Mouse (Mus musculus) layer of hippocampus, adult 9-11 months (tissue): ENCODE measurements at regions not wholly inside any gene's neighbourhood (a gene's known extent, or its start where the extent isn't known, plus 50 kb on each side); places are given as distances from the start of the nearest gene placed in this dataset.

Experiments used
- DNase-seq: peaks from one replicate; pipeline ENCODE4 v3.0.0; 2022

DNA sequence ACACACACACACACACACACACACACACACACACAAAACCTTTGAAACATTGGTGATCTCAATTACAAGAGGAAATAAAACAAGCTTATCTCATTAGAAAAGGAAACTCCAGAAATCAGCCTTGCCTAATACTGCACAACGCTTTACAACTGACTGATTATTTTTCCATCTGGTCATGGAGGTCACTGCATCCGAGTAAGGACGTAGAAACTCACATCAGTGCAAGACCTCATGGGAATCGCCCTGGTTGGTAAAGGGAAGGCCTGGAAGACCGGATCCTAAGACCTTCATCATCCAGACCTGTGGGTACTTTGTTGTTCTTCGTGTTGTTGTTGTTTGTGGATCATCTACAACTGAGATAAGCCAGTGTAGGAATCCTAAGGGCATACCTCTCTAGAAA is 77.8 kb upstream of the Sestd1 start:
- DNase-seq = no peak

DNA sequence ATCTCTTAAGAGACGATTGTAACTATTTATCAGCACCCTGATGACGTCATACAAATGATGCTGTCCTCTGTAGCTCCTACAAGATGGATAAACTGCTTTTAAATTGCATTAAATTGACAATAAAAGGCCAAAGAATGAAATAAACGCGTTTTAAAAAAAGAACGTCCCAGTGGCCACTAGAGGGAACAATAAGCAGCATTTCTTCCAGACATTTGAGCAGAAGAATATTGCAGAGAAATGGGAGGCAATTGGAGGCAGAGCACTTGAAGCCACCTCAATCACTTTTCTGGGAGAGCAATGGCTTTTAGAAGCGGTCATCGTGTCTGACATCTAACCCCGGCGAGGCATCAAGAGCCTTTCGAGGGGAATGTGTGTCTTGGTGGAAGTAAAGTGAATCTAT is 76.4 kb upstream of the Sestd1 start:
- DNase-seq = no peak

DNA sequence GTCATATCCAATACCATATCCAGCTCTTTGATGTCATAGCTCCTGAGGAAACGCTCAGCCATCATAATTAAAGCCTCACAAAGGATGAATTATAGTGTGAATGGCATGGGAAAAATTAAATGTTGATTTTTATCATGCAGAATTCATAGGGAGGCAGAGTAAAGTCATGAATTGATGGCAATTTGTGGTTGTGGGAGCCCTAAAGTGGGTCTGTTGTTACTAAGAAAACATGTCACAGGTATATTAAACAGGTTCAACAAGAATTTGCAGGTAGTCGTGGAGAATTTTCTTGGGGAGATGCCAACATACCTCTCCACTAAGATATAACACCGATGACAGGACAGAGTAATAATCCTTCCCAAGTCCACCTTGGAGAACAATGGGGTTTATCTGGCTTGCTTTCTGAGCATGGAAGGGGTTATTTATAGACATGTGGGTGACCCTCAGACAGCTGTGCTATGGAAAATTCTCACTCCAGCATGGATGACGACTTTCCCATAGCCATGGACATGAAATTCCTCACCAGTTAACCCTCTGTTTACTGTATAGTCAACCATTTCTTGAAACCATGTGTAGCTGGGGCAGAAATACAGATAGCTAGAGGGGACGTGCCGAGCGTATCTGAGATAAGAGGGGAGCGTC is 71.7 kb upstream of the Sestd1 start:
- DNase-seq = no peak

DNA sequence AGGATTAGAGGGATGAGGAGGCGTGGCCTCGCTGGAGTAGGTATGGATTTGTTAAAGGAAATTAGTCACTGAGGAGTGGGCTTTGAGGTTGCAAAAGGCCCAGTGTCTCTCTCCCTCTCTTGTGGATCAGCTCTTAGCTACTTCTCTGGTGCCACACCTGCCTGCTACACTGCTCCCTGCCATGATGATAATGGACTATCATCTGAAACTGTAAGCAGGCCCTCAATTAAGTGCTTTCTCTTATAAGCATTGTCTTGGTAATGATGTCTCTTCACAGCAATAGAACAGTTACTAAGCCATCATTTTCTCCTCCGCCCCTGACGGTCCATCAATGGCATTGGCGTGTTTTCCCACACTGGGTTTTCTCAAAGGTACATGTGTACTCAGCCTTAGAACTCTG is 66.6 kb upstream of the Sestd1 start:
- DNase-seq = no peak

DNA sequence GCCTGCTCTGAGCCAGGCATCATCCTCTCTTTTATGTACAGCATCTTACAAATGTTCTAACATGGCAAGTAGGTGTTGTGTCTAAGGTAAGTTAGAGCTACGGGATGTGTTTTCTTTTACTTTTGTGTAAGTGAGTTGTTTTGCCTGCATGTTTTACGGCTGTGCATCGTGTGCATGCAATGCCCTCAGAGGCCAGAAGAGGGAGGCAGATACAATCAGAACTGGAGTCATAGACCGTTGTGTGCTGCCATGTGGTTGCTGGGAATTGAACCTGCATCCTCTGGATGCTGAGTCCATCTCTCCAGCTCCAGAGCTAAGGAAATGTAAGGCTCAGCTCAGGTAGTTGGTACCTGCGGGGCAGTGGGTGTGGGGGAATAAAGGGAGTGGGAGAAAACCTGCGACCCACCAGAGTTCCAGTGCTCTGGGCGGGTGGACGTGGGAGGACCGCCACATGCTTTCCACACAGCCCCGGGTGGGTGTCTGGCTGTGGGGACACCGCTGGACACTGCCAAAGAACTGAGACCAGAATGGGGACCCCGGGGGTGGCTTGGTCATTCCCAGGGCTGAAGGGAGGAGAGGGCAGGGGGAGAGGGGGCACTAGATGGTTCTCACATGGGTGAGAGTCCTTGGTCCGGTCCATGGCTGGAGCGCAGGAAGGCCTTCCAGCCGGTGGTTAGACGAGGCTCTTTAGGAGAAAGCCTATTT is 63.5 kb upstream of the Sestd1 start:
- DNase-seq = no peak

DNA sequence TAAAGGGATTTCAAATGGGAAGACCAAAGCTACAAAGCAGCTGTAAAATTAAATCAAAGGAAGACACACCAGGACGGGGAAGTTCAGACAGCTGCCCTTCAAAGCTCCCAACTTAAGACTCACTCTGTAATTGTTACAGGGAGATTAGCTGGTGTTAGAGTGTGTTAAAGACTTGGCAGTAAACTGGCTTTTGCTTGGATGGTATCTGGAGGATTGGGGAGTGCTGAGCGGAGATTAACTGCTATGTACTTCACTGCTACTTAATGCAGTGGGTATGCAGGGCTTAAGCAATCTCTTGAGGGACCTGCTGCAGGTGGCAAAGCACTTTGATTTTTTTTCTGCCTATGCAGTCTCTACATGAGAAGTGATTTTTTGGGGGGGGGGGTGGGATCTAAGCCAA is 62.0 kb upstream of the Sestd1 start:
- DNase-seq = no peak

DNA sequence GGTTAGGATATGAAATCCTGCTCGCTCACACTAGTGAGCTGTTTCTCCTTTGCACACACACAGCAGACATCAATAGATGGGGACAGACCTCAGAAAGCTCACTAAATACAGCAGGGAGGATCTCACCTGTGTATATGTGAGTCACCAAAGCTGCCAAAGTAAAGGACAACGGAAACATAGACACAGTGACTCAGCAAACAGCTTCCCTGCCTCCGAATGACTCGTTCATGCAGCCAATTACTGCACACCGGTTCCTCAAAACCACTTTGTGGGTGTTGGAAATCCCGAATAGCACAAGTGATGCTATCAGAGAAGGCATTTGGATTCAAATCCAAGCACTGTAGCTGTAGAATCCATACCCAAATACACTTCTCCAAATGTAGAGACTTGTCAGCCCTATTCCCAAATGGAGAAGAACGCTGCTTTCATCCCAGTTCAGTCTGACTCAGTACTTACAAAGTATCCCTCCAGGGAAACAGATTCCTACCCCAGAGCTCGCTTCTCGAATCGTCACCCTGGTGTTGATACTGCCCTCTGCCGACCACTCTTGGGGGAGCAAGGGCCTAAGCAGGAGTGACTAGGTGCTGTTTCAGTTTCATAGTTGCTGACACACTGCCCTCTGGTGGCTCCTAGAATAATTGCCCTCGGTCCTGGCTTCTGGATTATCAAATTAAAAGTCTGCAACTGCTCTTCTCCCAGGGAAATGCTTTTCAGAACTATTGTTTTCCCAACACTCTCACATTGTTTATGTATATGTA is 61.4 kb upstream of the Sestd1 start:
- DNase-seq = peak; percentile 93

DNA sequence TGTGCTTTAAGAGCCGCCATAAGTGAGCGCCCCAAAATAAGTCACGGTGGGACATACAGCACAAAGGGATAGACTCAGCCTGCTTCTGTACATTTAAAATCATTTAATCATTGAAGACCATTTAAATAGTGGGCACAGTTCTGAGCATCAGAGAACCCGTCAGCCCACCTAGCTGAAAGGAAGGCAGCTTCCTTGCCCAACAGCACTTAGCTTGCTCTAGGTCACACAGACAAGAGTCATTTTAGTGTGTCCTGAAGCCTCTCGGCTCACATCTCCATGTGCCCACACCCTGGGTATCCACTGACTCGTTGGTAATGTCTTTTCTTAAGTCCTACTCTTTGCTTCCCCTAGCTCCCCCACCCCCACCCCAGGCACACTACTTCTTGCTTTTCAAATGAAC is 59.7 kb upstream of the Sestd1 start:
- DNase-seq = no peak

DNA sequence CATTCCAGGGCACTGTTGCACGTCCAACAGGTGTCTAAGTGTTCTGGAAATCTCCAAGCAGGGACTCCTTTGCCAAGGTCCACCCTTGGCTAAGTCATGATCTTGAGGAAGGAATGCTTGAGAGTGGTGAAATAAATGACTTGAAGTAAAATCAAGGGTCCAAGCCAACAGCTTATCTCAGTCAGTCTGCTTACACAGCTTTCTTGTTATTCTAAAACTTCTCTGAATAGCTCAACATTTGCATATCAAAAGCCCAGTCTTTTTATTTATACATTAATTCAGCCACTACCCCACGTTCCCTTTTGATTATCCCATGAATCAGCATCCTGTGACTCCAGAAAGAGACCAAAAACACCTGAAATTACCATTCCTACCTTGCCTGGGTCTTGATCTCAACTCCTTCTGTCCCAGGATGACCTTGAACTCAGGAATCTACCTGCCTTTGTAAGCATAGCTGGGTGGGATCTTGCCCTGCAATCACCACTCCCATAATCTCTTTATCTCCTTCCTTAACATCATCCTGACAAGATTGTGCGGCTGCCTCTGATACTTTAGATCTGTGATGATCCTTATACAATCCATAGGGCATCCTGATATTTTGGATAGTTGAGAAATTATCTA is 57.5 kb upstream of the Sestd1 start:
- no peak for DNase-seq

DNA sequence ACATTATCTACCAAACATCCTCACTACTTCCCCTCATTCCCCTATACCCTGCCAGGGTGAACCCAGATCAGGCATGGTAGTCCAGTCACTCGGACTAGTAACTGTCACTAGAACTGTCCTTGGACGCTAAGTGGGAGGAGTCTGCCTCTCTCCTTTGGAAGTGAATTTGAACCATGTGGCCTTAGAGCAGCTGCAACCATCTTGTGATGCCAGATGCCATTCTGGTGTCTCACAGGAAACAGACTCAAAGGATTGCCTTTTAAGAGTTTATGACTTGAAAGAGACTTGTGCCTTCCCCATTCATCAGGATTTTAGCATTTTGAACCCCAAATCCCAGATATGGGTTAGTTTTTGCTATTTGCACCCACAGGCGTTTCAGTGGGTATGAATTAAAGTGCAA is 56.9 kb upstream of the Sestd1 start:
- no peak for DNase-seq

DNA sequence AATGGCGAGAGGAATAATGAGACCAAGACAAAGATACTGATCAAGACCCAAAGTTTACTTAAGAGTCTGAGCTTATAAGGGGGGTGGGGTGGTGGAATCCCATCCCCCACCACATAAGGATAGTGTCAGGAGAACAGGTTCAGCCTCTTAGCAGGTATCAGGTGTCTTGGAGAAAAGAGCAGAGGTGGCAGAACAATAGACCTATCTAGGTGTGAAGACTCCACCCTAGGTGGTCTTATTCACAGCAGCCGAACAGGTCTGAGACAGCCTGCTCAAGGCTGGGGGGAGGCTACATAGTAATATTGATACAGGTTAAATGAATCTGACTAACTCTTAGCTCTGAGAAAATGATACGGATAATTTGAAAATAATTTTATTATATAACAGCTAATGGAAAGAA is 56.4 kb upstream of the Sestd1 start:
- no peak for DNase-seq

DNA sequence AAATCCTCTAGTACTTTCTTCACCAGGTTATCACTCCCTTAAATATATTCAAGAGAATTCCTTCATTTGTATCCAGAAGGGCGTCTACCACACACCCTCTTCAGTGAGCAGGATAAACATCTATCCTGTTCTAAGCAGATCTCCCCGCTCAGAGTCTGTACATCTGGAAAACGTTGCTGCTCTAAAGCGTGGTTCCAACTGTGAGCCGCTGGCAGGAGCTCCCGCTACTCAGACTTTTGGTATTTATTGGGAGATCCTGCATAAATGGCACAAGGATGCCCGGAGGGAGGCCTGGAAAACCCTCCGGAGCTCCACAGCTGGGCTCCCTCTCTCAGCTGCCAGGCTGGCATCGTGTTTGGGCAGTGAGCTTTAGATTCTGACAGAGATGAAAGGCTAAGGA is 54.3 kb upstream of the Sestd1 start:
- no peak for DNase-seq

DNA sequence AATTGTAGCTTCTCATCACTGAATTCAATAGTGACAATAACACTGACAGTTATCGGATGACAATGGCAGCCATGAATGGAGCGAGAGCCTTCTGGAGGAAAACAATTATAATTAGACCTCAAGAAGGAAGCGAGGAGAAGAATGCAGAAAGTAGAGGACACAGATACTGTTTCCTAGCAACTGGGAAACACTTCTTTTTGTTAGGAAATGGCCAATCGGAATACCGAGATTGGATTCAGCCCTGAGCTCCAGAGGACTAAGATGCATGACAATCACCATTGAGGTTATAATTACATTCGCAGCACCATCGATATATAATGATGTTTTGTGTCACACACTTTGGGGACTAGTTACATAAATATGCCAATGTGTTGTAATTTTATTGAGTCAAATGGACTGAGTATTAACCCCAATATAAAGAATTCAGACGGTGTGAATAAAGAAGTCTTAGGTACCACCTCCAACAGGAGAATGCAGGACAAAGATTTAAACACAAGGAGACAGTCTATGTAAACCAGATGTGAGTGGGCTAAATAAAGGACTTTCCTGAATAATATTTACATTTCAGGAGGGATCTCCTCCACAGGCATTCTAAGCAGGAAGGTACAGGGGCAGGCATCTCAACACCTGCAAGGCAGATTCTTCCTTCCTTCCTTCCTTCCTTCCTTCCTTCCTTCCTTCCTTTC is 53.1 kb upstream of the Sestd1 start:
- no peak for DNase-seq
